Mouse (Mus musculus) heart, adult 10 weeks (tissue): Measurements from ENCODE around the gene Tmsb10. TPM values are rescaled to one million over a fixed set of nuclear protein-coding genes. Genes with fewer than 3 reads are reported as not detected.

ENCODE experiments used
- polyA plus RNA-seq: library from polyadenylated mRNA; stranded (reverse); fragments of 350-450 nt; fragmentation: Illumina TruSeq; extraction: RNeasy Lipid Tissue Mini Kit (QIAGEN cat#74804); gene quantifications from one replicate; pipeline ENCODE4 v1.2.3, GENCODE M21; 2014; ENCODE audit warnings: low read depth, low replicate concordance

Tmsb10 gene
- 91.5 TPM for polyA plus RNA-seq

DNA sequence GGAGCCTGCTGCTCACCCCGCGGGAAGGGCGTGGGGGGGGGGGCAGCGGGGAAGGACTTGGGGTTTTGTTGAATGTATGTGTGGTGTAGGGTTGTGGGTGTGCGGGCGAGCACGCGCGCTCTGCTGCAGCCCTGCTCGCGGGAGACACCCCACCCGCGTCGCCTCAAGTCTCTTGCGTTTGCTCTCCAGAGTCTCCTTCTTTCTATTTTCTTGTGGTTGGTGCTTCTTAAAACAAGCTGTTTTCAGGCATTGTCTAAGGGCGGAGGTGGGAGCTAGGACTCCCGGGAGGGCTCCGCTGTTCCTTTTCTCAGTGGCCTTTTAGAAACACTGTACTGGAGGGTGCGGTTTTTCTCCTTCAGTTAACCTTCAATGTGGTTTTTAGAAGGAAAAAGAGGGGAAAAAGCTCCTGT is at the start of gene Tmsb10:
Gene Tmsb10 (minus strand): TSS at position 87 of the 410 bp plus-strand sequence.

Other genes starting within 250 kb of the Tmsb10 start
- gene Tcf7l1, start 169.5 kb downstream of the Tmsb10 start, polyA plus RNA-seq = 9.0 TPM
- gene Kcmf1, start 58.8 kb downstream of the Tmsb10 start, polyA plus RNA-seq = 92.2 TPM